Mouse (Mus musculus) heart, adult 11 months (tissue): ENCODE measurements around the gene Nos3.

Source experiments
- DNase-seq: peaks from one replicate; pipeline ENCODE4 v3.0.0; 2022

Gene Nos3

DNA sequence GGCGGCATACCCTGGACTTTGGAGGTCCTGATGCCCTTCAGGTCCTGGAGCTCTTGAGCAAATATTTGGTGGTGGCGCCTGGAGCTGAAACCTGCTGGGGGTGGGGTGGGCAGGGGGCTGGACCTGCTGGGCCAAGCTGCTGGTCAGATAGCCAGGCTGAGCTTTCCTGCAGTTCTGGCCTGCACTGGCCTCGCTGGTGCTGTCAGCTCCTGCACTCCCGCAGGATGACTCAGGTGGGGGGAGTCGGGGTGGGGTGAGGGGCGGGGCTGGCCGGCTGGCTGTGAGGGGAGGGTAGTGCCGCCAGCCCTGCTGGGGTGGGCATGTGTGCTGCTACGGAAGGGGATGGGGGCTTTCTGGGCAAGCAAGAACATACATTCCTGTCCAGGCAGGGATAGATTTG, 64.0 kb downstream of the Nos3 start:
- no peak for DNase-seq

DNA sequence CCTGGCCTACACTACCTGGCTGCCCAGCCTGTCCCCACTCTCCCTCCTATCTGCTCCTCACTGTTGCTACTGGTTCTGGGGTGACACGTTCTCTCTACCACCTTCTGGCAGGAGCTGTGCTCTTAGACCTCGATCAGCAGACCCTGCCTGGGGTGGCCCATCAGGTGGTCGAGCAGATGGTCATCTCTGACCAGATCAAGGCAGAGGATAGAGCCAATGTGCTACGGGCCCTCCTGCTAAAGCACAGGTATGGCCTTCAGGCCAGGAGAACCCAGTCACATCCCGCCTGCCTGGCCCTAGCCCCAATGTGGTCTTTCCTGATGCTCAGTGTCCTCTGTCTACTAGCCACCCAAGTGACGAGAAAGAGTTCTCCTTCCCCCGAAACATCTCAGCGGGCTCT, 69.4 kb downstream of the Nos3 start:
- DNase-seq, result peak; percentile 90
